Mouse (Mus musculus) hindbrain, embryonic 11.5 days (tissue): ENCODE data around the gene Tpk1. TPM values are rescaled to one million over a fixed set of nuclear protein-coding genes. Genes with fewer than 3 reads are reported as not detected.

Experiments
- ATAC-seq: fragments of 200-750 bp; cut with Nextera tagmentation; 2 replicates; pipeline ENCODE4 v1.8.0; 2017; ENCODE audit warnings: mild to moderate bottlenecking, moderate TSS enrichment, moderate library complexity; ENCODE audit not compliant: low FRiP score
- DNase-seq: peaks from one replicate; pipeline ENCODE4 v3.0.0-alpha.2; 2015; ENCODE audit warnings: low spot score
- H3K27ac ChIP-seq: fragments of 300-500 bp; sonication (generic); 2 replicates; pipeline ENCODE4 v1.5.1; 2014; ENCODE audit warnings: mild to moderate bottlenecking, low read depth, low read length
- H3K27me3 ChIP-seq: fragments of 300-500 bp; sonication (generic); 2 replicates; pipeline ENCODE4 v1.6.1; 2014; ENCODE audit warnings: mild to moderate bottlenecking, low read length, moderate library complexity, mixed read lengths; ENCODE audit not compliant: control insufficient read depth, insufficient read depth
- H3K36me3 ChIP-seq: fragments of 300-500 bp; sonication (generic); 2 replicates; pipeline ENCODE4 v1.6.1; 2014; ENCODE audit warnings: mild to moderate bottlenecking, low read length, moderate library complexity, mixed read lengths; ENCODE audit not compliant: control insufficient read depth, insufficient read depth
- H3K4me1 ChIP-seq: fragments of 300-500 bp; sonication (generic); replicated peaks from 2 replicates; pipeline ENCODE4 v1.6.1; 2014; ENCODE audit warnings: low read length, mixed read lengths; ENCODE audit not compliant: control insufficient read depth, insufficient read depth
- H3K4me2 ChIP-seq: fragments of 300-500 bp; sonication (generic); replicated peaks from 2 replicates; pipeline ENCODE4 v1.6.1; 2014; ENCODE audit warnings: mild to moderate bottlenecking, low read depth, low read length
- H3K4me3 ChIP-seq: fragments of 300-500 bp; sonication (generic); 2 replicates; pipeline ENCODE4 v1.5.1; 2014; ENCODE audit warnings: low read depth, low read length
- H3K9ac ChIP-seq: fragments of 300-500 bp; sonication (generic); 2 replicates; pipeline ENCODE4 v1.6.1; 2014; ENCODE audit warnings: low read depth, low read length
- H3K9me3 ChIP-seq: fragments of 300-500 bp; sonication (generic); 2 replicates; pipeline ENCODE4 v1.6.1; 2016; ENCODE audit warnings: low read length; ENCODE audit not compliant: control insufficient read depth
- WGBS: fragments of 180-500 bp; shearing (Covaris S2); extraction: QIAGEN DNeasy Blood & Tissue Kit; methylation state at CpG from one replicate; pipeline ENCODE4 v1.1.7; 2014; 5-methylcytosine and 5-hydroxymethylcytosine counted together
- polyA plus RNA-seq: library from polyadenylated mRNA; unstranded; fragments of >200 nt; fragmentation: Nextera tagmentation; extraction: Ambion mirVana; gene quantifications from 2 replicates; pipeline ENCODE4 v1.2.1, GENCODE M21; 2014

The Tpk1 gene
- polyA plus RNA-seq, 1 experiment from 2014 or later: 6.5 TPM

DNA sequence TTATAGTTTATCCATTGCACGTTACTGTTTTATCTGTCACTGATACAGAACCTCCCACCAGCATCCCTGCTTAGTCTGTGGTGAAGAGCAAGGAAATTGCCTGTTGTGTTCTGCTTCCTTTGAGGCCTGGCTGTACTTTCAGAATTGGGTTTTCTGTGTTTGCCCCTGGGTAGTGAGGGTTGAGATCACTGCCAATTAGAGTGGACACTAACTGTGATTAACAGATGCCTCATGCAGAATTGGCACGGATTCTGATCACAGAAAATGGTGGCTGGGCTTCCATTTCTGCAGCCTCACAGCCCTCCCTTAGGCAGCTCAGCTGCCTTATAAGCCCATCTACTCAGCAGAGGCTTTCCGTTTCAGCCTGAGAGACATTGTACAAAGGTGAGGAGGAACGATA lies 332.6 kb downstream of the Tpk1 start:
- no peaks in the 10 kb centered on the region for H3K9me3 ChIP-seq
- 86% methylated on average over 4 of the region's 4 CpGs for WGBS
- no peak overlapping the region for H3K4me2 ChIP-seq
- no peak for ATAC-seq
- H3K4me1 ChIP-seq: no peaks in the 10 kb centered on the region
- no peak overlapping the region for H3K27ac ChIP-seq
- no peaks in the 10 kb centered on the region for H3K36me3 ChIP-seq
- H3K27me3 ChIP-seq: no peaks in the 10 kb centered on the region
- DNase-seq: no peak
- H3K9ac ChIP-seq: no peak overlapping the region
- no peak overlapping the region for H3K4me3 ChIP-seq

DNA sequence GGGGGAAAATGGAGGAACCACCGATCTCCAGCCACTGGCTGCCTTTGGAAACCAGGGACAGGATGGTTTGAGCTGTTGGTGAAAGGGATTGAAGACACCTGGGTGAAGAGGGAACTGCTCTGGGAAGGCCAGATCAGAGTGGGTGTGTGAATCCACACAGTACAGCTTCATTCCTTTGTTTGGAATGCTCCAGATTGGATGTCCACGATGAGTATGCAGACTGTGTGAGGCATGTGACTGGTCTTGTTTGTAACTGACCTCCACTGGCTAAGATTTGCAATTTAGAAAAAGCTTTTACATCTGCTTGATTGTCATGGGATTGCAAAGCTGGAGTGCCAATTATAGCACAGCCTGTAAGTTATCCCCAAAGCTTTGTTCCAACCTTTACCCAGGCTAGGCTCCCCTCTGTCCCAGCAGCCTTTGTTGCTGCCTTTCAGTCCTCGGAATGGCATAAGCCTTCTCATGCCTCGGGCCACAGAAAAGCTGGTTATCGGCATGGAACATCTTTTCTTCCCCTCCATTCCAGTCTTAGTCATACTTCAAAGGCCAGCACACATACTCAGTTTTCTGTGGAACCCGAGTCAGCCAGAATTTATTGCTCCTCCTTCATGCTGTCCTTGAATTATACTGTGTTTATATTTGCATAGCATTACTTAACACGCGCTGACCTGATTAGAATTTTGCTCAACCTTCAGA lies 353.0 kb downstream of the Tpk1 start:
- 75% methylated on average over 8 of the region's 8 CpGs for WGBS
- Histone ChIP-seq H3K4me1 (no peaks in the 10 kb centered on the region), H3K9ac (no peak overlapping the region), H3K27me3 (no peaks in the 10 kb centered on the region), H3K27ac (no peak overlapping the region), H3K36me3 (no peaks in the 10 kb centered on the region), H3K4me2 (no peak overlapping the region), H3K4me3 (no peak overlapping the region), H3K9me3 (no peaks in the 10 kb centered on the region)
- no peak for DNase-seq
- peak; percentile 45; the same call in 1 of the 2 replicates for ATAC-seq

DNA sequence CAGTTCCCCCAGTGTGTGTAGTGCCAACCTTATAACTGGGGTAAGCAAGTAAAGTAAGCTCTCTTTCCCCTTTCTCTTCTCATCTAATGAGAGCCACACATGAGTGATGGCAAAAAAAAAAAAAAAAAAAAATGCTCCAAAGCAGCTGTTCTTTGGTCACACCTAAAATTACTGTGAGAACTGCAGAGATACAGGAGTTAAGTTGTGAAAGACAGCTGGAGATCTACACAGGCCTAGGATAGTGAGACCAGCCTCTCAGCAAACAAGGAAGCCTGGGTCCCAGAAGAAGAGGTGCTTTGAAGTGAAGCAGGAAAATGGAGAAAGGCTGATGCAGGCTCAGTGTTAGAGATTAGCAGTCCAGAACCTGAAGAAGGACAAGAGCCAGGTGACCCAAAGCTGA lies 353.5 kb downstream of the Tpk1 start:
- H3K4me1 ChIP-seq: no peaks in the 10 kb centered on the region
- no peaks in the 10 kb centered on the region for H3K36me3 ChIP-seq
- DNase-seq (no peak), ATAC-seq (no peak)
- H3K4me2 ChIP-seq: no peak overlapping the region
- H3K9ac ChIP-seq: no peak overlapping the region
- H3K9me3 ChIP-seq: no peaks in the 10 kb centered on the region
- H3K27me3 ChIP-seq: no peaks in the 10 kb centered on the region
- no peak overlapping the region for H3K4me3 ChIP-seq
- no peak overlapping the region for H3K27ac ChIP-seq

DNA sequence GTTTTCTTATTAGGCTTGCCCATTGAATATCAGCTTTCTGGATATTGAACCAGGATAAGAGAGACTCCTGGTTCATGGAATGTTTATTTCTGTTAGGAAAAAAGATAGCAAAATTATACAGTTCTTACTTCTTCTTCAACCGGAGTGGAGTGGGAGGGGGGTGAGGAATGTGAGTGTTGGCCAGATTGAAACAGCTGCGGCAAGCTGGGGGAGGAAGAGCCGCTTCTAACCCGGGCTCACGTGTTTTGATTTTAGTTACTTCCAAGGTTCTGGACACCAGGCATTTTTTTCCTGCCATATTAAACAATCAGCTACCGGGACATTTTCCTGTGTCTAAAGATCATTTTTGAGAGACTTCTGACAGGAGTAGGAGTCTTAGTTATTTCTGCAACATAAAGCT lies 356.0 kb downstream of the Tpk1 start:
- DNase-seq (no peak), ATAC-seq (no peak)
- Histone ChIP-seq H3K27me3 (no peaks in the 10 kb centered on the region), H3K9ac (no peak overlapping the region), H3K4me3 (no peak overlapping the region), H3K4me1 (no peaks in the 10 kb centered on the region), H3K36me3 (no peaks in the 10 kb centered on the region), H3K9me3 (no peaks in the 10 kb centered on the region), H3K27ac (no peak overlapping the region), H3K4me2 (no peak overlapping the region)
- 77% methylated on average over 6 of the region's 6 CpGs for WGBS

DNA sequence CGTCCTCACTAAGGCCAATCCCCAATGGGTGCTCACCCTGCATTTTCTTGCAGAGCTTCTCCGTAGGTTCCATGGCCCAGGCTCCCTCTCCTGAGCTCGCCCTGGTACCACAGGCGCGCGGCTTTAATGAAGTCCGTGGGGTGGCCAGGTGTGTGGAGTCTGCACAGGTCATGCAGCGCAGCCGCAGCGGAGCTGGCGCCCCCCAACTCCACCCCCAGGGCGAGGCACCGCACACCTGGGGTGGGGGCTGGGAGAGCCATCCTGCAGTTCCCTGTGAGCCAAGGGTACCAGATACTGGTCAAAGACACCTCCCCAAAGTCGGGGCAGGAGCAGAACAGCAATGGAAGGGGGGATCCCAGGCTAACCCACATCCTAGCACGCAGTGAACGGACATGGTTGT lies 356.6 kb downstream of the Tpk1 start, which contains the start of gene Nobox:
TSS of gene Nobox (minus strand) at position 101 of the 400 bp plus-strand sequence.
- Histone ChIP-seq H3K9me3 (no peaks in the 10 kb centered on the region), H3K4me1 (no peaks in the 10 kb centered on the region), H3K36me3 (no peaks in the 10 kb centered on the region), H3K27me3 (no peaks in the 10 kb centered on the region), H3K27ac (no peak within 1 kb of the TSS), H3K4me2 (no peak within 1 kb of the TSS), H3K4me3 (no peak within 1 kb of the TSS), H3K9ac (no peak within 1 kb of the TSS)
- WGBS: 65% methylated on average over 16 of the region's 16 CpGs
- DNase-seq: no peak
- ATAC-seq: 0 out of 2 replicates have a peak, but pooled peaks have one; percentile 17

DNA sequence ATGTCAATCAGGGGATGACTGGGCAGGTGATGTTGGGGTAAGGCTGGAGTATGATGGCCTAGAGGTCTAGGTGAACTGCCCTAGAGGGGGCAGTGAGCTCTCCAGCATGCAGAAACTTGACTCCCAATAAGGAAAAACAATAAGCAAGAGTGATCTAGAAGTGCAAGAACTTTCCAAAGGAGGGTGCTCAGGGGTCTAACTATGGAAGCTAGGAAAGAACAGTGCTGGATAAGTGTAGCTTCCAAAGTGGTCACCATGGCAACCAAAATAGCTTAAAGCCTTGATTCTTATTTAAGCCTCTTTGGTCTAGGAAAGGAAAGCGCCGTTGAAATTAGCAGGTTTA lies 368.6 kb downstream of the Tpk1 start:
- Histone ChIP-seq H3K36me3 (no peaks in the 10 kb centered on the region), H3K27ac (no peak overlapping the region), H3K4me2 (no peak overlapping the region), H3K4me3 (no peak overlapping the region), H3K27me3 (no peaks in the 10 kb centered on the region), H3K9me3 (no peaks in the 10 kb centered on the region), H3K9ac (no peak overlapping the region), H3K4me1 (no peaks in the 10 kb centered on the region)
- ATAC-seq: peak; percentile 59; the same call in 1 of the 2 replicates
- WGBS: 48% methylated on average over 2 of the region's 2 CpGs
- peak; percentile 16 for DNase-seq

DNA sequence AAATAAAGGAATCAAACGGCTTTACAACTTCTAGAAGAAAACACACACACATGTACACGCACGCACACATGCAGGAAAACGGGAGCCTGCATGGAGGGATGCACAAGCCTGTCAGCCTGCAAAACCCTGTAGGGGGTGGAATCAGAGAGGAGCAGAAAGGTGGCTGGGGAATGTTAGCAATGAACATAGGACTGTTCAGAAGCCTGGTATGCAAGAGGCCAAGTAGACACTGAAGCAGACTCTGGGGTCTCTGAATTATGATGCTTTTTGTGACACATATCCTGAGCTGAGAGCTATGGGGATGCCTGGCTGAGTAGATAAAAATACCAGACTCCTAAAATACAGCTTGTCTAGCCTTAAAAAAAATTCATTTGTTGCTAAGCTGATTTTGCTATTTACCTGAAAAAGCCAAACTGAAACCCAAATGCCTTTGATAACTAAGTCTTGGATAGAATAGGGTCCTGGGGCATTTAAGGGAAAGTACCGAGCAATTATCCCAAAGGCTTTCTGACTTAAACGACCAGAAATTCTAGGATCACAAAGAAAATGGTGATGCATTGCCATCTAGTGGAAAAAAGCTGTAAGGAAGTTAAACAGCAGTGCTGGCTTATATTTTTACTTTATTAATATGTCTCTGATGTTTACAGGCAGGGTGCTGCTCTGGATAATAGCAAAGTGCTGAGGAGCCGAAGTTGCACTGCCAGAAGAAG lies 369.1 kb downstream of the Tpk1 start:
- WGBS: 50% methylated on average over 7 of the region's 7 CpGs

DNA sequence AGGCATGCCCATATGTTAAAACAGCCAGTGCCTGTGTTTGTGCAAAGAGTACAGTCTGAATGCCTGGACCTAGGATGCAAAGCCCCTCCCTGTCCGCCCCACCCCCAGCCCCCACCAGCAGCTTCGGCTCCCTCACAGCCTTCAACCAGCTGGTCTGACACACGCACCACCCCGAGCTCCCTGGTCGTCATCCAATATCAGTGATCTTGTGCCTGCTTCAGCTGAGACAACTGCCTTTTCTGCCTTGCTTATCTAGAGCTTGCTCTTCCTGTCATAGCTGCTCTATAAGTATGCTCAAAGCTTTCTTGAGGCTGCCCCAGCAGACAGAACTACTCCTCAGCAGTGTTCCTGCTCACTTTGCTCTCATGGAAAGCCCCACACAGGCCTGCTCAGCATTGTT lies 370.2 kb downstream of the Tpk1 start:
- 50% methylated on average over 5 of the region's 5 CpGs for WGBS
- Histone ChIP-seq H3K9ac (no peak overlapping the region), H3K9me3 (no peaks in the 10 kb centered on the region), H3K36me3 (no peaks in the 10 kb centered on the region), H3K4me3 (no peak overlapping the region), H3K4me1 (no peaks in the 10 kb centered on the region), H3K27me3 (no peaks in the 10 kb centered on the region), H3K27ac (no peak overlapping the region), H3K4me2 (no peak overlapping the region)
- DNase-seq (no peak), ATAC-seq (no peak)

More for the DNA sequence above, 369.1 kb downstream of the Tpk1 start:
- Histone ChIP-seq H3K9me3 (no peaks in the 10 kb centered on the region), H3K4me1 (no peaks in the 10 kb centered on the region), H3K36me3 (no peaks in the 10 kb centered on the region), H3K4me3 (no peak overlapping the region), H3K27me3 (no peaks in the 10 kb centered on the region), H3K9ac (no peak overlapping the region), H3K4me2 (no peak overlapping the region), H3K27ac (no peak overlapping the region)
- DNase-seq (peak; percentile 56), ATAC-seq (peak; percentile 46)
